Mouse (Mus musculus) kidney, embryonic 14.5 days (tissue): ENCODE data around the gene Nxph4. TPM values are rescaled to one million over a fixed set of nuclear protein-coding genes. Genes with fewer than 3 reads are reported as not detected.

Experiments used
- ATAC-seq: fragments of 200-750 bp; cut with Nextera tagmentation; 2 replicates; pipeline ENCODE4 v1.8.0; 2017; ENCODE audit warnings: moderate number of reproducible peaks, mild to moderate bottlenecking, moderate TSS enrichment, moderate library complexity; ENCODE audit not compliant: low FRiP score, low TSS enrichment
- H3K27ac ChIP-seq: fragments of 300-500 bp; sonication (generic); 2 replicates; pipeline ENCODE4 v1.5.1; 2014; ENCODE audit warnings: low read depth, mild to moderate bottlenecking, low read length, moderate library complexity, mixed read lengths
- H3K27me3 ChIP-seq: fragments of 300-500 bp; sonication (generic); 2 replicates; pipeline ENCODE4 v1.6.1; 2014; ENCODE audit warnings: mild to moderate bottlenecking, low read length; ENCODE audit not compliant: control insufficient read depth, insufficient read depth
- H3K36me3 ChIP-seq: fragments of 300-500 bp; sonication (generic); 2 replicates; pipeline ENCODE4 v1.6.1; 2014; ENCODE audit warnings: low read length, mixed read lengths; ENCODE audit not compliant: control insufficient read depth, insufficient read depth
- H3K4me1 ChIP-seq: fragments of 300-500 bp; sonication (generic); 2 replicates; pipeline ENCODE4 v1.6.1; 2014; ENCODE audit warnings: low read length, mixed read lengths; ENCODE audit not compliant: control insufficient read depth, insufficient read depth
- H3K4me2 ChIP-seq: fragments of 300-500 bp; sonication (generic); replicated peaks from 2 replicates; pipeline ENCODE4 v1.6.1; 2014; ENCODE audit warnings: low read depth, mild to moderate bottlenecking, low read length
- H3K4me3 ChIP-seq: fragments of 300-500 bp; sonication (generic); 2 replicates; pipeline ENCODE4 v1.5.1; 2014; ENCODE audit warnings: mild to moderate bottlenecking, low read length
- H3K9ac ChIP-seq: fragments of 300-500 bp; sonication (generic); 2 replicates; pipeline ENCODE4 v1.6.1; 2014; ENCODE audit warnings: low read depth, mild to moderate bottlenecking, low read length, moderate library complexity
- H3K9me3 ChIP-seq: fragments of 300-500 bp; sonication (generic); 2 replicates; pipeline ENCODE4 v1.6.1; 2016; ENCODE audit warnings: low read length; ENCODE audit not compliant: control insufficient read depth
- WGBS: fragments of 180-500 bp; shearing (Covaris S2); extraction: QIAGEN DNeasy Blood & Tissue Kit; methylation state at CpG from one replicate; pipeline ENCODE4 v1.1.7; 2014; 5-methylcytosine and 5-hydroxymethylcytosine counted together
- polyA plus RNA-seq: library from polyadenylated mRNA; unstranded; fragments of >200 nt; fragmentation: Nextera tagmentation; extraction: Ambion mirVana; gene quantifications from 2 replicates; pipeline ENCODE4 v1.2.1, GENCODE M21; 2014

The Nxph4 gene
- polyA plus RNA-seq: 0.49 and 1.2 TPM in 2 replicates

DNA sequence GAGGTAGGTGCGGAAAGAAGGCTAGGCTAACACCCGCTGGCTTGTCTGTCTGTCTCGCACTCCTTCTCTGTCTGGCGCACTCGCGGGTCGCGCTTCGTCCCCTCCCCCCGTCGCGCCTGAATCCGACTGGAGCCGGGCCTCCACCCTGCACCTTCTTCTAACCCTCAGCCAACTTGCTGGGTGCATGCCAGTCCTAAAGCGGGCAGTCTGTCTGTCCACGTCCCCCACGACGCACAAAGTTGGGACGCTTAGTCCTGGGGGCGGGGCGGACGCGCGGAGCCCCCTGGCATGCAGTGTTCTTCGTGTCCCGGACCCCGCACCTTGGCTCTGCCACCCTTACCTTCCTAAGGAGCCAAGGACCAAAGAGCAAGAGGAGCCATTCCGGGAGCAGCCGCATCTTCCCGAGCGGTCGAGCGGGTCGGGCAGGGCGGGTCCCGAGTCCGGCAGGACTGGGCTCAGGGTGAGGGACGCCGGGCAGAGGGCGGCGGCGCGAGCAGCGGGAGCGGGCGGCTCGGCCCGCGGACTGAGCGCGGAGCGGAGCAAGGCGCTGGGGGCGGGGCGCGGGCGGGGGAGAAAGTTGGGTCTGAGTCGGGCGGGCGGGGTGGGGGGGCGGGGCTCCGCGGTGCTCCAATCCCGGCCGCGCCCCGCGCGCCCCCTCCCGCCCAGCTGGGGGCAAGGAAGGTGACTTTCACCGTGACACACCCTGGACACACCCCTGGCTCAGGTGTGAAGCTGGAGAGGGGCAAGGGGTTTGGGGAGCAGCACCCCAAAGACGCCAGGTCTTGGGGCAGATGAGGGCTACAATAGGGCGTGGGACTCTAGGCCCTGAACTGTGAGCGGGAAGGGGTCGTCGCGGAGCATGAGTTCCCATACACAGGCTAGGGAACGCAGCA is at the start of gene Nxph4:
Nxph4 (minus strand) TSS at position 524 of the 893 bp plus-strand sequence.
- peak within 1 kb of the TSS; percentile 43 for H3K4me3 ChIP-seq
- H3K9ac ChIP-seq: peak within 1 kb of the TSS; percentile 35
- H3K27me3 ChIP-seq: peaks cover 77% of the 10 kb centered on the region
- no peak within 1 kb of the TSS for H3K27ac ChIP-seq
- 0% methylated on average over 66 of the region's 78 CpGs for WGBS
- peak; percentile 16; the same call in 1 of the 2 replicates for ATAC-seq
- peaks cover 7% of the 10 kb centered on the region; the same call in 1 of the 2 replicates for H3K36me3 ChIP-seq
- H3K4me1 ChIP-seq: peaks cover 22% of the 10 kb centered on the region
- peak within 1 kb of the TSS; percentile 83 for H3K4me2 ChIP-seq
- no peaks in the 10 kb centered on the region for H3K9me3 ChIP-seq

DNA sequence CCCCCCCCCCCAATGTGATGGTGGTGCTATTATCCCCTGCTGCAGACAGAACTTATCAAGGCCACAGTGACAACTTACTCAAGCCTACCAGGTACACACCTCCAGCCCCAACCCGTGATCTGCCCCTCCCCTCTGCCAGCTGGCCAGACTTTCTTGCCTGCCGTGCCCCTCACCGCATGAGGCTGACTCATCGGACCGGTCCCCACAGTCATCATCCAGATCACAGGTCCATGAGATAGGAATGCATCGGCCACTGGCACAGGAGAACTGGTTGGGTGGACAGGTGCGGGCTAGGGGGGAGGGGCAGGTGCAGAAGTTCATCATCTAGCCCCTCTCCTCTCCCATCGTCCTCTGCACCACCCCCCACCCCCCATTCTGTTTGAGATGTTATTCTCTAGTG is 49.3 kb upstream of the Nxph4 start:
- no peaks in the 10 kb centered on the region for H3K27me3 ChIP-seq
- no peaks in the 10 kb centered on the region for H3K9me3 ChIP-seq
- H3K36me3 ChIP-seq: peaks cover 46% of the 10 kb centered on the region
- 71% methylated on average over 8 of the region's 8 CpGs for WGBS
- H3K9ac ChIP-seq: no peak overlapping the region
- no peak overlapping the region for H3K27ac ChIP-seq
- H3K4me1 ChIP-seq: 0 out of 2 replicates have a peak, but pooled peaks cover 3% of the 10 kb centered on the region
- H3K4me3 ChIP-seq: no peak overlapping the region
- H3K4me2 ChIP-seq: no peak overlapping the region
- no peak for ATAC-seq

DNA sequence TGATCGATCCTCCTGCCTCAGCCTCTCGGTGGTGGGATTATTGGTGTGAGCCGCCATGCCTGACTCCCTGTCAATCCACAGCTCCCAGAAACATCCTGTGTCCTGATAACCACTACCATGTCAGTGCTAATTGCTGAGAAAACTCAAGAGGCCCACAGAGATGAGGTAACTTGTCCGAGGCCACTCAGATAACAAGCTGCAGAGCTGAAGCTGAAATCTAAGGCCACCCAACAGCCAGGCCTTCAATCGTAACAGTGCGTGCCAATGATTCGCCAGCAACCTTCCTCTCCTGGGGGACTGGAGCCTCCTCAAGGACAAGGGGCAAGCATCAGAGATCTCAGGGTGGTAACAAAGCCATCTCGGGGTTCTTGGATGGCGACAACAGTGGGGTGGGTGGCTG is 46.9 kb upstream of the Nxph4 start:
- Histone ChIP-seq H3K4me3 (no peak overlapping the region), H3K9ac (no peak overlapping the region), H3K4me2 (no peak overlapping the region), H3K4me1 (0 out of 2 replicates have a peak, but pooled peaks cover 3% of the 10 kb centered on the region), H3K27me3 (no peaks in the 10 kb centered on the region), H3K9me3 (no peaks in the 10 kb centered on the region), H3K27ac (no peak overlapping the region), H3K36me3 (peaks cover 56% of the 10 kb centered on the region)
- no peak for ATAC-seq
- 91% methylated on average over 9 of the region's 9 CpGs for WGBS

DNA sequence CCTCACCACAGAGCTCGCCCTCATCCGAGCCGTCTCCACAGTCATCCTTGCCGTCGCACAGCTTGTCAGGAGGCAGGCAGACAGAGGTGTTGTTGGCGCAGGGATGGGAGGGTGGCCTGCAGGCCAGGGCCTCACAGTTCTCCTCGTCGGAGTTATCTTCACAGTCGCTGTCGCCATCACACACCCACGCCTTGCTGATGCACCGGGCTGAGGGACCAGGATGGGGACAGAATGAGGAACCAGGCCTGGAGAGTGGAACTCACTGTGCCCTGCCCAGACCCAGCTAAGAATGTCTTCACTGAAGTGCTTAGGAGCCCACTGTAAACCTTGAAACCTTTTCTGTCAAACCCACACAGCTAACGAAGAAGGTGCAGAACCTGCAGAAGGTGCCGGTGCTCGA is 43.6 kb upstream of the Nxph4 start:
- 0 out of 2 replicates have a peak, but pooled peaks cover 3% of the 10 kb centered on the region for H3K4me1 ChIP-seq
- ATAC-seq: no peak
- no peaks in the 10 kb centered on the region for H3K27me3 ChIP-seq
- H3K36me3 ChIP-seq: peaks cover 69% of the 10 kb centered on the region
- H3K27ac ChIP-seq: no peak overlapping the region
- H3K4me2 ChIP-seq: no peak overlapping the region
- H3K4me3 ChIP-seq: no peak overlapping the region
- H3K9me3 ChIP-seq: no peaks in the 10 kb centered on the region
- WGBS: 85% methylated on average over 15 of the region's 15 CpGs
- no peak overlapping the region for H3K9ac ChIP-seq

DNA sequence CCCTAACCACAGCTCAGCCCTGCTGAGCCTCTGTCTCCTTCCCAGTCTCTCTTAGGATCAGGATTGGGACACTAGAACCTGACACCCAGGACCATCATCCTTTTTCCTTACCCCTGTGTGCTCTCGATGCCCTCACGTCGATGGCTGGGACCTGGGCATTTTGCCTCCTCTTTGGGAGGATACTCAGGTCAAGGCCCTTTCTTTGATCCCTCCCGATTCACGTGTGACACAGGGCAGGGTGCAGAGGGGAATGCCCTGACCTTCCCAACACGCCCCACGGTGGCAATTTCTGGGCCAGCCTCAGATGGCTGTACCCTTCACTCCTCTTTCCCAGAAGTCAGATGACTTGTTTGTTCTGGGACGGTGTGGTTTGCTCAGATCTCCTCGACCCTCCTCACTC is 42.8 kb upstream of the Nxph4 start:
- H3K27ac ChIP-seq: no peak overlapping the region
- H3K27me3 ChIP-seq: no peaks in the 10 kb centered on the region
- no peak overlapping the region for H3K4me2 ChIP-seq
- H3K9ac ChIP-seq: no peak overlapping the region
- no peaks in the 10 kb centered on the region for H3K9me3 ChIP-seq
- no peak overlapping the region for H3K4me3 ChIP-seq
- no peaks in the 10 kb centered on the region for H3K4me1 ChIP-seq
- H3K36me3 ChIP-seq: peaks cover 71% of the 10 kb centered on the region
- WGBS: 56% methylated on average over 9 of the region's 9 CpGs
- ATAC-seq: no peak

DNA sequence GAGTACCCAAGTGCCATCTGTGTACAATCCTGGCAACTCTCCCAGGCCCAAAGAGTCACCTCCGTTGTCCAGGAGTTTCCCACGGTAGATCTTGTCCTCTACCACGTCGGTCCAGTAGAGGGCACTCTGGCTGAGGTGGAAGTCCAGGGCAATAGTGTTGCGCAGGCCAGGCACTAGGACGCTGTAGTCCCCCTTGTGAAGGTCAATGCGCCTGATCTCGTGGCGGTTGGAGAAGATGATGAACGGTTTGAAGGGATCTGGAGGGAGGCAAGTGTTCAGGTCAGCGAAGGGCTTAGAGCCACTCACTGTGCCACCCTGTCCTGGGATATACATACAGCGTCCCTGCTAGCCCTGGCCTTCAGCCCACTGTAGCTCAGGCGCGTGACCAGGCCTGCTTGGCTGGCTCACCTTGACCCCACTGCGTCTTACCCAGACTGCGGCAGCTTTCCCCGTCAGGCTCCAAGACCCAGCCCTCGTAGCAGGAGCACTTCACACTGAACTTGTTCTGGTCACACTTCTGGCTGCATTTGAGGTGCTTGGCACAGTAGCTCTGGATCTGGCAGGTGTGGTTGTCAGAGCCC is 42.1 kb upstream of the Nxph4 start:
- 58% methylated on average over 18 of the region's 18 CpGs for WGBS
- Histone ChIP-seq H3K36me3 (peaks cover 69% of the 10 kb centered on the region), H3K27ac (no peak overlapping the region), H3K9ac (no peak overlapping the region), H3K4me2 (no peak overlapping the region), H3K27me3 (no peaks in the 10 kb centered on the region), H3K4me1 (no peaks in the 10 kb centered on the region), H3K9me3 (no peaks in the 10 kb centered on the region), H3K4me3 (no peak overlapping the region)
- 0 out of 2 replicates have a peak, but pooled peaks have one; percentile 9 for ATAC-seq

DNA sequence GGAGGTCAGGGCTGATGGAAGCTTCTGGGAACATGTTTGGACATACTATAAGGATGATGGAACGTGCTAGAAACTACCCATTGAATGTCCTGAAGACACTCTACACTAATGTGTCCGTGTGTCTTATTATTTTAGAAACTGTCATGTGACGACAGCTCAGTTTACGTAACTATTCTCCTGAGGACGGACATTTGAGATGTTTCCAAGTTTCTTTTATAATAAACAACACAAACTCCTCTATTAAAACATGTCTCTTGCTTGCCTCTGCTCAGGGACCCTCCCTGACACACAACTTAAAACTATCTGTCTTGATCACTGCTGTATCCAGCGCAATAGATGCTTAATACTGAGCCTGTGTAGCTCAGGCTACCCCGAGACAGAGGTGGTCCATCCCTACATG is 41.4 kb upstream of the Nxph4 start:
- Histone ChIP-seq H3K9ac (no peak overlapping the region), H3K36me3 (peaks cover 70% of the 10 kb centered on the region), H3K4me3 (no peak overlapping the region), H3K9me3 (no peaks in the 10 kb centered on the region), H3K4me1 (no peaks in the 10 kb centered on the region), H3K27me3 (no peaks in the 10 kb centered on the region), H3K4me2 (no peak overlapping the region), H3K27ac (no peak overlapping the region)
- ATAC-seq: no peak
- 85% methylated on average over 7 of the region's 7 CpGs for WGBS

DNA sequence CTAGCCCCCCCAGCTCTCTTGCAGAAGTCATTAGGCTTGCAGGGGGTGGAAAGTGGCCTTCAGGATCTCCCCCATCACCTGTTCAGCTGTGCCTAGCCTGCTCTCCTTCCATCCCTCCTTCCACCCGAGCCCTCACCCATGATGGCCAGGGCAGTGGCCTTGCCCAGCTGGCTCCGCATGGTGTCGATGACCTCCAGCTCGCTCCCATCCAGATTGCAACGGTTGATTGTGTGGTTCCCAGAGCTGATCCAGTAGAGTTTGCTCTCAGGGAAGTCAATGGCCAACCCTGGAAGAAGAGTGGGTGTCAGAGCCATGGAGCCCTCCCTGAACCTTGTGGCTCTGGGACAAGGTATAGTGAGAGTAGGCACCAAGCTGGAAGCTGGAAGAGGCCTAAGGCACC is 37.9 kb upstream of the Nxph4 start:
- no peak for ATAC-seq
- Histone ChIP-seq H3K4me1 (no peaks in the 10 kb centered on the region), H3K9me3 (no peaks in the 10 kb centered on the region), H3K27ac (no peak overlapping the region), H3K36me3 (peaks cover 65% of the 10 kb centered on the region), H3K4me3 (no peak overlapping the region), H3K4me2 (no peak overlapping the region), H3K27me3 (no peaks in the 10 kb centered on the region), H3K9ac (no peak overlapping the region)
- 90% methylated on average over 5 of the region's 5 CpGs for whole genome bisulfite sequencing
